Mouse (Mus musculus) hindbrain, embryonic 11.5 days (tissue): ENCODE results near the gene Naglu. TPM values are rescaled to one million over a fixed set of nuclear protein-coding genes. Genes with fewer than 3 reads are reported as not detected.

ENCODE experiments used
- ATAC-seq: fragments of 200-750 bp; cut with Nextera tagmentation; 2 replicates; pipeline ENCODE4 v1.8.0; 2017; ENCODE audit warnings: mild to moderate bottlenecking, moderate TSS enrichment, moderate library complexity; ENCODE audit not compliant: low FRiP score
- DNase-seq: peaks from one replicate; pipeline ENCODE4 v3.0.0-alpha.2; 2015; ENCODE audit warnings: low spot score
- H3K27ac ChIP-seq: fragments of 300-500 bp; sonication (generic); 2 replicates; pipeline ENCODE4 v1.5.1; 2014; ENCODE audit warnings: mild to moderate bottlenecking, low read depth, low read length
- H3K27me3 ChIP-seq: fragments of 300-500 bp; sonication (generic); 2 replicates; pipeline ENCODE4 v1.6.1; 2014; ENCODE audit warnings: mild to moderate bottlenecking, low read length, moderate library complexity, mixed read lengths; ENCODE audit not compliant: control insufficient read depth, insufficient read depth
- H3K36me3 ChIP-seq: fragments of 300-500 bp; sonication (generic); 2 replicates; pipeline ENCODE4 v1.6.1; 2014; ENCODE audit warnings: mild to moderate bottlenecking, low read length, moderate library complexity, mixed read lengths; ENCODE audit not compliant: control insufficient read depth, insufficient read depth
- H3K4me1 ChIP-seq: fragments of 300-500 bp; sonication (generic); replicated peaks from 2 replicates; pipeline ENCODE4 v1.6.1; 2014; ENCODE audit warnings: low read length, mixed read lengths; ENCODE audit not compliant: control insufficient read depth, insufficient read depth
- H3K4me2 ChIP-seq: fragments of 300-500 bp; sonication (generic); replicated peaks from 2 replicates; pipeline ENCODE4 v1.6.1; 2014; ENCODE audit warnings: mild to moderate bottlenecking, low read depth, low read length
- H3K4me3 ChIP-seq: fragments of 300-500 bp; sonication (generic); 2 replicates; pipeline ENCODE4 v1.5.1; 2014; ENCODE audit warnings: low read depth, low read length
- H3K9ac ChIP-seq: fragments of 300-500 bp; sonication (generic); 2 replicates; pipeline ENCODE4 v1.6.1; 2014; ENCODE audit warnings: low read depth, low read length
- H3K9me3 ChIP-seq: fragments of 300-500 bp; sonication (generic); 2 replicates; pipeline ENCODE4 v1.6.1; 2016; ENCODE audit warnings: low read length; ENCODE audit not compliant: control insufficient read depth
- WGBS: fragments of 180-500 bp; shearing (Covaris S2); extraction: QIAGEN DNeasy Blood & Tissue Kit; methylation state at CpG from one replicate; pipeline ENCODE4 v1.1.7; 2014; 5-methylcytosine and 5-hydroxymethylcytosine counted together
- polyA plus RNA-seq: library from polyadenylated mRNA; unstranded; fragments of >200 nt; fragmentation: Nextera tagmentation; extraction: Ambion mirVana; gene quantifications from 2 replicates; pipeline ENCODE4 v1.2.1, GENCODE M21; 2014

Gene Naglu
- polyA plus RNA-seq, 1 experiment from 2014 or later, result 5.8 TPM

DNA sequence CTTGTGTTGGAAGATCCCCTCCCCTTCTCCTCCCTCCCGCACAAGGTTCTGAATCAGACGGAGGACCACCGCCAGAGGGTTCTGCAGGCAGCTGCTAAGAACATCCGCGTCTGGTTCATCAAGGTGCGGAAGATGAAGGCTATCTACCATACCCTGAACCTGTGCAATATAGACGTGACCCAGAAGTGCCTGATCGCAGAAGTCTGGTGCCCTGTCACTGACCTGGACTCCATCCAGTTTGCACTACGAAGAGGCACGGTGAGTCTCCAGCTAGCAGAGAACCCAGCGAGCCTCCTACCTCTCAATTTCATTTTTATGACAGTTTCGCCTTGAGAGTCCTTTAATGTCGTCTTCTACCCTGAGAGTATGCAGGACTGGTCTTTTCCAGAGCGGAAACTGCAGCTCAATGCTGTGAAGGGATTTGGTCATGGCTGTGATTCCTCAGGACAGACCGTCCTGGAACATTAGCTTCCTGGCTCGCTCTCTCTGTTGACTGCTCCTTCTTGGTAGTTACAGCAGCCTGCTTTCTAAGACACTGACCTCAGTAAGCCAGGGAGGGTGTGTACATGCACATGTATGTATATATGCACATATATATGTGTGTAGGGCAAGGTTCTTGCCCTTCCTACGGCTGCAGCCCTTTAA lies 35.8 kb upstream of the Naglu start:
- Histone ChIP-seq H3K4me1 (no peaks in the 10 kb centered on the region), H3K27ac (no peak overlapping the region), H3K9me3 (no peaks in the 10 kb centered on the region), H3K36me3 (peaks cover 7% of the 10 kb centered on the region; the same call in 1 of the 2 replicates), H3K4me2 (no peak overlapping the region), H3K9ac (no peak overlapping the region), H3K27me3 (no peaks in the 10 kb centered on the region), H3K4me3 (no peak overlapping the region)
- WGBS, result 94% methylated on average over 17 of the region's 17 CpGs
- DNase-seq (no peak), ATAC-seq (no peak)

DNA sequence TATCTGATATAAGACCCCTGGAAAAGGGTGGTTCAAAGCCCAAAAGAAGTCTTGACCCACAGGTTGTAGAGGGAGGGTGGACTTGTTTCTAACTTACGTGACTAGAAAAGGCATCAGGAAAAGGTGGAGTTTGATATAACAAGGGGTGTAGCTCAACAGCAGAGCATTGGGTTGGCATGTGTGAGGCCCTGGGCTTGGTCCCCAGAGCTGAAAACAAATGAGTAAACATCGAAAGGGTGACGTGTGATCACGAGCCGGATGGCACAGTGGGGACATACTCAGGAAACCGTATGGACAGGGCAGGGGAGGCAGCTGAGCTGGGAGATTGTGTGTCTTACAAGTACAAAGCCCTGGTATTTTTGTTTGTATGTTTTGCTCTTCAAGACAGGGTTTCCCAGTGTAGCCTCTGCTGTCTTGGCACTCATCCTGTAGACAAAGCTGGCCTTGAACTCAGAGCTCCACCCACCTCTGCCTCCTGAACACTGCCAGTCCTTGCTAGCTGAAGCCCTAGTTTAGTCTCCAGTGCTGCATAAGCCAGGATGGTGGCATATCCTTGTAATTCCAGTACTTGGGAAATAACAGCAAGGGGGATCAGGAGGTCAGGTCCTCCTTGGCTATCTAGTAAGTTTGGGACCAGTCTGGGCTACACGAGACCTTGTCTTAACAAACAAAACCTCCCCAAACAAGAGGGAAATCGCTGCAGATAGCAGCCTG lies 35.0 kb upstream of the Naglu start:
- no peak overlapping the region for H3K27ac ChIP-seq
- no peaks in the 10 kb centered on the region for H3K27me3 ChIP-seq
- ATAC-seq (no peak), DNase-seq (no peak)
- H3K36me3 ChIP-seq, result peaks cover 7% of the 10 kb centered on the region; the same call in 1 of the 2 replicates
- H3K9ac ChIP-seq, result no peak overlapping the region
- H3K9me3 ChIP-seq, result no peaks in the 10 kb centered on the region
- no peak overlapping the region for H3K4me3 ChIP-seq
- no peaks in the 10 kb centered on the region for H3K4me1 ChIP-seq
- H3K4me2 ChIP-seq, result no peak overlapping the region
- WGBS, result 92% methylated on average over 8 of the region's 8 CpGs

DNA sequence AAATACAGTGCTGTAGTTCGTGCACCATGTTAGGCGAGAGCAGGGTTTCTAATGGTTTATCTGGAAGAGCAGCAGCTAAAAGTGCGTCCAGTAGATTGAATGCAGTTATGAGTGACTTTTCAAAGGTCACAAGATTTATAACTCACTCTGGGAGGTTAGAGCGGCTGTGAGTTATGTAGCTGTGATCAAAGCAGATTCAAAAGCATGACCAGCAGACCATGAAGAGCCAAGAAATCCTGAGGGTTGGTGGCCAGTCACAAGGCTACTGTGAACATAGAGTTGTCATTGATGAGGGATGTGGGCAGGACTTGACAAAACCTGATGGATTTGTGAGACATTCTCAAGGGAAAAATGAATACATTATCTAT lies 34.5 kb upstream of the Naglu start:
- DNase-seq (no peak), ATAC-seq (no peak)
- peaks cover 7% of the 10 kb centered on the region; the same call in 1 of the 2 replicates for H3K36me3 ChIP-seq
- H3K27me3 ChIP-seq, result no peaks in the 10 kb centered on the region
- H3K4me2 ChIP-seq, result no peak overlapping the region
- WGBS, result 89% methylated on average over 4 of the region's 4 CpGs
- H3K27ac ChIP-seq, result no peak overlapping the region
- H3K9ac ChIP-seq, result no peak overlapping the region
- H3K9me3 ChIP-seq, result no peaks in the 10 kb centered on the region
- H3K4me1 ChIP-seq, result no peaks in the 10 kb centered on the region
- no peak overlapping the region for H3K4me3 ChIP-seq

DNA sequence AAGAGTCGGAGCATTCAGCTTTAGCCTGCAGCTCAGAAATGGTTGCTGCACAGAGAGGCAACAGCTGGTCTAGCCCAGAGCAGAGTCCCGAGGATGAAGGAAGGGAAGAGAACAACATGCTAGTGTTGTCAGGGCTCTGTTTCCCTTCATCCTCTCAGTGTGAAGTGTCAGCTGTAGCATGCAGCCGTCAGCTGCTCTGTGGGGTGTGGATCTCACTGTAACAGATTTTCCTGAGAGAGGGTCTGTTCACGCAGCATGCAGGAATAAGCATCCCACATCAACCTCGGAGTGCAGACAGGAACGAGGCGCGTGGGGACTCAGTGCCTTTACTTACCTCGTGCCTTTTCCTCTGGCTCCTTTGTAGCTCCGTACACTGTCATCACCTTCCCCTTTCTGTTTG lies 32.0 kb upstream of the Naglu start:
- H3K9me3 ChIP-seq, result no peaks in the 10 kb centered on the region
- H3K27ac ChIP-seq, result no peak overlapping the region
- WGBS, result 89% methylated on average over 10 of the region's 10 CpGs
- no peak for ATAC-seq
- no peak overlapping the region for H3K4me2 ChIP-seq
- H3K36me3 ChIP-seq, result peaks cover 7% of the 10 kb centered on the region; the same call in 1 of the 2 replicates
- H3K4me1 ChIP-seq, result no peaks in the 10 kb centered on the region
- no peak overlapping the region for H3K4me3 ChIP-seq
- no peak for DNase-seq
- H3K27me3 ChIP-seq, result no peaks in the 10 kb centered on the region
- H3K9ac ChIP-seq, result no peak overlapping the region

DNA sequence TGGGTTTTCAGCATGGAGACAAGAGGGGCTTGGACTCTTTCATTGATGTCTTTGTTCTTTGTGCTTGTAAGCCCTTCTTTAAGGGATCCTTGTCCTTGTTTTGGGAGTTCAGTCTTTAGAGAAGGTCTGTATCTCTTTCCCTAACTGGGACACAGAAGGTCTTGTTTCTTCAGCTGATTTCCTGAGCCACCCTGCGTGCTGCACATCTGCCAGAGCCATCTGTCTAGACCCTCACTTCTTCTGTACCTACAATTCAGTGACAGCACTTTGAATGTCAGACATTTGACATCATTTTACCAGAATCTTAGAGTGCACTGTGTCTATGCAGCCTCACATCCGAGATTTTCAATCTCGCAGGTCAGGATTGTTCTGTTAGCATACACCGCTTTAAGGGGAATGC lies 24.0 kb upstream of the Naglu start:
- H3K4me1 ChIP-seq, result no peaks in the 10 kb centered on the region
- DNase-seq (no peak), ATAC-seq (no peak)
- H3K27me3 ChIP-seq, result no peaks in the 10 kb centered on the region
- no peak overlapping the region for H3K4me2 ChIP-seq
- H3K9ac ChIP-seq, result no peak overlapping the region
- 0 out of 2 replicates have a peak, but pooled peaks cover 3% of the 10 kb centered on the region for H3K36me3 ChIP-seq
- WGBS, result 86% methylated on average over 4 of the region's 4 CpGs
- no peaks in the 10 kb centered on the region for H3K9me3 ChIP-seq
- no peak overlapping the region for H3K27ac ChIP-seq
- no peak overlapping the region for H3K4me3 ChIP-seq

DNA sequence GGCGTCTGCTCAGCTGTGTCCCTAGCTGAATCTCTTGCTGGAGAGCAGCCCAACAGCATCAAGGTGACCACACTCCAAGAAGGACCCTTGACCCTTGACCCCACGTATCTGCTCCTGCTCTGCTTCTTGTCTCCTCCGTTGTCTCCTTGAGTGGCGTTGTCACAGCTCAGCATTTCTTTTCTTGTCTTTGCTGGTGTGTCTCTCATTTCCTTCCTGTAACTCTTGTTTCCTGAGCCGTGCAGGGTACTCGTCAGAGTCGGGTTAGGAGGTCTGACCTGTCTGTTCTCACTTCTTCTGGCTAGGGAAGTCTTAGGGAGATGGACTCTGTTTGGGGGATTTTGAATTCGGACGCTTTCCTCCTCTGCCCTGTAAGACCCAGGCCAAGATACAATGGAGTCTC lies 23.4 kb upstream of the Naglu start:
- Histone ChIP-seq H3K9me3 (no peaks in the 10 kb centered on the region), H3K27ac (no peak overlapping the region), H3K36me3 (0 out of 2 replicates have a peak, but pooled peaks cover 3% of the 10 kb centered on the region), H3K4me1 (no peaks in the 10 kb centered on the region), H3K9ac (no peak overlapping the region), H3K4me3 (no peak overlapping the region), H3K4me2 (no peak overlapping the region), H3K27me3 (no peaks in the 10 kb centered on the region)
- 68% methylated on average over 9 of the region's 9 CpGs for WGBS
- ATAC-seq (no peak), DNase-seq (no peak)

DNA sequence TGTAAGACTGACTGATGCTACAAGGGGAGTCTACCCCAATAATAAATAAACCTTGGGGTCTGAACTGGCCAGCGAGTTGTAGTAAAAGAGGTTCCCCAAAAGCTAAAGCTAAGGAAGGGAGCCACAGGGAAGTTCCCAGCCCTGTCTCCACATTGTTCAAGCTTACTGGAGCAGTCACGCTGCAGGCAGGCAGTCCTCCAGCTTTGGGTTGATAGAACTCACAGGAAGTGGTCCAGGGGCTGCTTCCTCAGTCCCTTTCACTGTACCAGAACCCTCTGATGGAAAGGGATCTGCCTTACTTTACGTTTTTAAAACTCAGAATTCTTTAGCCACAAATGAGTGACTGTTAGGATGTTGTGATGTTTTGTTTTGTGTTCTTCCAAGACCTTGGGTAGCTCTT lies 22.3 kb upstream of the Naglu start:
- no peak overlapping the region for H3K27ac ChIP-seq
- no peak overlapping the region for H3K9ac ChIP-seq
- DNase-seq, result no peak
- H3K4me3 ChIP-seq, result no peak overlapping the region
- no peaks in the 10 kb centered on the region for H3K4me1 ChIP-seq
- H3K9me3 ChIP-seq, result no peaks in the 10 kb centered on the region
- no peak overlapping the region for H3K4me2 ChIP-seq
- 82% methylated on average over 3 of the region's 3 CpGs for WGBS
- H3K36me3 ChIP-seq, result 0 out of 2 replicates have a peak, but pooled peaks cover 3% of the 10 kb centered on the region
- no peak for ATAC-seq
- no peaks in the 10 kb centered on the region for H3K27me3 ChIP-seq

DNA sequence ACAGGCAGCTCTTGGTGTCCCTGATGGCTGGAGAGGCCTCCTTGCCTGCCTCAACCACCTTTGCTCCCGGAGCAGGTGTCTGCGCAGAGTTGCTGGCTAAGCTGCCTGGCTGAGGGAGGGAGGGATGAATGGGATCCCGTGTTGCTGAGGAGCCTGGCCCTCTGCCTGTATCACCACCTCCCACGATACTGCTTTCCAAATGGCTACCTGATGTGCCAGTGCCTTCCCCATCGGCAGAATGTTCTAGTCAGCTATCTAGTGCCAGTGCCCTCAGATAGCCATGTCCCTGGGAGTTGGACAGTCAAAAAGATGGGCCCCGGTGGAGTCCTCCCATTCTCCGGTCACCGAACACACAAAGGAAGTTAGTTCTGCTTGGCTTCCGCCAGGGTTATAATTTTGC lies 19.5 kb upstream of the Naglu start:
- H3K9me3 ChIP-seq, result no peaks in the 10 kb centered on the region
- H3K36me3 ChIP-seq, result 0 out of 2 replicates have a peak, but pooled peaks cover 7% of the 10 kb centered on the region
- DNase-seq (no peak), ATAC-seq (no peak)
- WGBS, result 89% methylated on average over 9 of the region's 9 CpGs
- H3K4me2 ChIP-seq, result no peak overlapping the region
- H3K4me1 ChIP-seq, result no peaks in the 10 kb centered on the region
- H3K9ac ChIP-seq, result no peak overlapping the region
- no peak overlapping the region for H3K27ac ChIP-seq
- H3K4me3 ChIP-seq, result no peak overlapping the region
- no peaks in the 10 kb centered on the region for H3K27me3 ChIP-seq

DNA sequence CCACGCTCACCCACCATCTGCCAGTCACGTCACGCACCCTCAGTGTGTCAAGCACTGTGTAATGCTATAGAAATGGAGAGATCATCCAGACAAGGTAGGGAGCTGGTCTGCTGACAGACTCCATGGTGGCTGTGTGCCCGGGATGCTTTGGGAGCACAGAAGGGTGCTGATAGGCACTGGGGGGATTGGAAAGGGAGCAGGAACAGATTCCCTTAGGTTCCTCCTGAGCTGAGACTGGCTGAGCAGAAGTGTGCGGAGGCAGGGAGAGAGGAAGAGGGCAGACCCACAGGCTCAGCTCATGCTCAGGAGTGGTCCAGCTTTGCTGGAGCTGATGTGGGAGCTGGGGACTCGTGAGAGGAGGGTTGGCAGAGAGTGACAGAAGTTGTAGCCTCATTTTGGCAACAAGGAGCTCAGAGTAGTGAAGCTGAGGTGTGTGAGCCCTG lies 18.7 kb upstream of the Naglu start:
- no peak for ATAC-seq
- Histone ChIP-seq H3K9me3 (no peaks in the 10 kb centered on the region), H3K4me2 (no peak overlapping the region), H3K4me1 (no peaks in the 10 kb centered on the region), H3K36me3 (0 out of 2 replicates have a peak, but pooled peaks cover 7% of the 10 kb centered on the region), H3K27ac (no peak overlapping the region), H3K27me3 (no peaks in the 10 kb centered on the region), H3K9ac (no peak overlapping the region), H3K4me3 (no peak overlapping the region)
- no peak for DNase-seq
- WGBS, result 89% methylated on average over 6 of the region's 6 CpGs
